Mouse (Mus musculus): ENCODE measurements around the gene Mzt1. TPM values are rescaled to one million over a fixed set of nuclear protein-coding genes. Genes with fewer than 3 reads are reported as not detected.

The Mzt1 gene
- total and polyA plus RNA-seq, 2 experiments from 2014 or later, result 84.7 to 117 TPM

DNA sequence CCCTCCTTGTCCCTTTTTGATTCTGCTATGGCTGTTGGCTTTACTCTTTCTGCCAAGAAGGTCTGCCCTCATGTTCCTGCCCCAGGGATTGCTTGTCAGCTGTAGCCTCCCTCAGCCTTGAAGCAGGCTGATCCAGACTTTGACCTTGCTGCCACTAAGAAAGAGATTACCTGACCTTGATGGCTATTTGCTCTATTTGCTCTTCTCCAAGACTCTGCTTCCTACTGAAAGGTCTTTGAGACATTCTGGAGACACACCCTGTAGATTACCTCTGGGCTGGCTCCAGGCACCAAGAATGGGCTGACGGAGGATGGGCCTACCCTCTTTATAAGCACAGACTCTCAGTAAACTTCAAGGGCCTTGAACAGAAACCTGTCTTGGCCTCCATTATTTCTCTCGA is 53.5 kb downstream of the Mzt1 start:
- H3K4me2 ChIP-seq (ENCODE audit: low read depth, low read length, poor library complexity, severe bottlenecking), result no peak overlapping the region
- TF ChIP-seq CTCF (IDR thresholded peaks at IDR 0.05), result no peak
- DNase-seq (ENCODE audit: low spot score) (no peak), ATAC-seq (ENCODE audit: low FRiP score) (no peak)
- no peaks in the 10 kb centered on the region for H3K27me3 ChIP-seq (ENCODE audit: insufficient read depth, low read length)
- no peak overlapping the region for H3K27ac ChIP-seq (ENCODE audit: low read depth, low read length)
- WGBS, result 84% methylated on average over 2 of the region's 2 CpGs
- H3K9me3 ChIP-seq (ENCODE audit: low read length), result no peaks in the 10 kb centered on the region
- H3K4me3 ChIP-seq (ENCODE audit: low read depth, low read length), result no peak overlapping the region
- H3K9ac ChIP-seq (replicated peaks; ENCODE audit: low read length, poor library complexity, severe bottlenecking), result no peak overlapping the region
- H3K36me3 ChIP-seq (ENCODE audit: insufficient read depth, low read length), result no peaks in the 10 kb centered on the region
- no peaks in the 10 kb centered on the region for H3K4me1 ChIP-seq (ENCODE audit: insufficient read depth, low read length)

DNA sequence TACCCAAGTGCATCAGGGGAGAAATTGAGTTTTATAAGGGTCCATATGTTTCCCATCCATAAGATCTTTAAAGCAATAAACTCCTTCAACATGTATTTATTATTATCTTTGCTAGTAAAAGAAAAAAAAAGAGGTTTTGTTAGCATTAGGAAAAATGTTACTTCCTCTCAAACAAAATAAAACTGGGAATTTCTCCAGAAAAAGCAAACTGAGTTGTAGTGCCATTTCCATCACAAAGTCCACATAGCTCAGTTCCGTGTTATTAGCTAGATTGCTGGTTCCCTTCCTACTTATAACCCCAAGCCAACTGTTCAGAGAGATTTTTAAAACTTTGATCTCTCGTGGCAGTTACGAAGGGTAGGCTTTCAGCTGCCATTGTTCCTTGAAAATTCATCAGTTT is 55.3 kb downstream of the Mzt1 start:
- Histone ChIP-seq H3K4me3 (ENCODE audit: low read depth, low read length) (no peak overlapping the region), H3K4me2 (ENCODE audit: low read depth, low read length, poor library complexity, severe bottlenecking) (no peak overlapping the region), H3K9me3 (ENCODE audit: low read length) (no peaks in the 10 kb centered on the region), H3K9ac (replicated peaks; ENCODE audit: low read length, poor library complexity, severe bottlenecking) (no peak overlapping the region), H3K36me3 (ENCODE audit: insufficient read depth, low read length) (no peaks in the 10 kb centered on the region), H3K27ac (ENCODE audit: low read depth, low read length) (no peak overlapping the region), H3K4me1 (ENCODE audit: insufficient read depth, low read length) (no peaks in the 10 kb centered on the region), H3K27me3 (ENCODE audit: insufficient read depth, low read length) (no peaks in the 10 kb centered on the region)
- DNase-seq (ENCODE audit: low spot score), result no peak
- whole genome bisulfite sequencing, result 35% methylated on average over 3 of the region's 3 CpGs
- TF ChIP-seq CTCF (IDR thresholded peaks at IDR 0.05), result no peak
- no peak for ATAC-seq (ENCODE audit: low FRiP score)

DNA sequence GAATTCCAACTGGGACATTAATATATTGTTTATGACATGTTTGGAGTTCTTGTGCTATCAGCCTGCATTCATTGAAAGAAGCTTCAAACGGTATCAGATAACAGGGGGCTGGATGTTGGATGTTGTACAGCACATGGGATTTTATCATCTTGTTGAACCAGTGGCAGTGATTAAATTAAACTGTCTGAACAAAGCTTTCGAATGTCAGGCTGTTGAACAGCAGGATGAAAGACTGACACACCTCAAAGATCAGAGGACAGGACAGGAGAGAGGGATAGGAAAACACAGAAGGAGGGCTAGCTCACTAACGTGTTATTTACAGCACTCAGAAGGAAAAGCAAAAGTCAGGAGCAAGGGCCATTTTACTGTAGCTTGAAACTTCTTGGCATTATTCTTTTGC is 56.1 kb downstream of the Mzt1 start:
- no peak for TF ChIP-seq CTCF (IDR thresholded peaks at IDR 0.05)
- no peak for DNase-seq (ENCODE audit: low spot score)
- no peaks in the 10 kb centered on the region for H3K4me1 ChIP-seq (ENCODE audit: insufficient read depth, low read length)
- ATAC-seq (ENCODE audit: low FRiP score), result no peak
- no peak overlapping the region for H3K27ac ChIP-seq (ENCODE audit: low read depth, low read length)
- no peak overlapping the region for H3K9ac ChIP-seq (replicated peaks; ENCODE audit: low read length, poor library complexity, severe bottlenecking)
- H3K4me2 ChIP-seq (ENCODE audit: low read depth, low read length, poor library complexity, severe bottlenecking), result no peak overlapping the region
- H3K4me3 ChIP-seq (ENCODE audit: low read depth, low read length), result no peak overlapping the region
- no peaks in the 10 kb centered on the region for H3K27me3 ChIP-seq (ENCODE audit: insufficient read depth, low read length)
- no peaks in the 10 kb centered on the region for H3K36me3 ChIP-seq (ENCODE audit: insufficient read depth, low read length)
- 20% methylated on average over 3 of the region's 3 CpGs for WGBS
- no peaks in the 10 kb centered on the region for H3K9me3 ChIP-seq (ENCODE audit: low read length)

Other genes starting within 250 kb of the Mzt1 start
- gene Rpl36a-ps1, start 51.8 kb downstream of the Mzt1 start, total RNA-seq (2014; rRNA removed), result not detected in 2 replicates
- 0.90 TPM in 1 of 2 replicates, not detected in the other for gene Rpl36a-ps1, start 51.8 kb downstream of the Mzt1 start, polyA plus RNA-seq (2015; fragmentation: Nextera tagmentation; extraction: Ambion mirVana)
- gene Bora, start 88 bp upstream of the Mzt1 start, total RNA-seq (2014; rRNA removed), result 3.7 and 7.3 TPM in 2 replicates
- gene Bora, start 88 bp upstream of the Mzt1 start, polyA plus RNA-seq (2015; fragmentation: Nextera tagmentation; extraction: Ambion mirVana), result 7.1 and 7.4 TPM in 2 replicates
- 11.5 and 12.3 TPM in 2 replicates for gene Pibf1, start 53.3 kb upstream of the Mzt1 start, total RNA-seq (2014; rRNA removed)
- gene Pibf1, start 53.3 kb upstream of the Mzt1 start, polyA plus RNA-seq (2015; fragmentation: Nextera tagmentation; extraction: Ambion mirVana), result 13.7 and 14.4 TPM in 2 replicates
- 19.6 and 27.7 TPM in 2 replicates for gene Dis3, start 53.6 kb upstream of the Mzt1 start, total RNA-seq (2014; rRNA removed)
- gene Dis3, start 53.6 kb upstream of the Mzt1 start, polyA plus RNA-seq (2015; fragmentation: Nextera tagmentation; extraction: Ambion mirVana), result 19.7 and 23.1 TPM in 2 replicates

All from midbrain, postnatal 0 days (tissue).